Mouse (Mus musculus) limb, embryonic 14.5 days (tissue): Measurements from ENCODE around the gene Diras2. TPM values are rescaled to one million over a fixed set of nuclear protein-coding genes. Genes with fewer than 3 reads are reported as not detected.

ENCODE experiments used
- ATAC-seq: fragments of 200-750 bp; cut with Nextera tagmentation; 2 replicates; pipeline ENCODE4 v1.8.0; 2017; ENCODE audit warnings: low read depth, moderate number of reproducible peaks, moderate TSS enrichment; ENCODE audit not compliant: low FRiP score
- DNase-seq: peaks from one replicate; pipeline ENCODE4 v3.0.0-alpha.2; 2015; ENCODE audit warnings: low spot score
- H3K27ac ChIP-seq: fragments of 300-500 bp; sonication (generic); replicated peaks from 2 replicates; pipeline ENCODE4 v1.5.1; 2014; ENCODE audit warnings: low read depth, mild to moderate bottlenecking, low read length, moderate library complexity, mixed read lengths
- H3K27me3 ChIP-seq: fragments of 300-500 bp; sonication (generic); 2 replicates; pipeline ENCODE4 v1.6.1; 2014; ENCODE audit warnings: low read length, mixed read lengths; ENCODE audit not compliant: control insufficient read depth, insufficient read depth
- H3K36me3 ChIP-seq: fragments of 300-500 bp; sonication (generic); 2 replicates; pipeline ENCODE4 v1.6.1; 2014; ENCODE audit warnings: mild to moderate bottlenecking, low read length, moderate library complexity, mixed read lengths; ENCODE audit not compliant: control insufficient read depth, insufficient read depth
- H3K4me1 ChIP-seq: fragments of 300-500 bp; sonication (generic); 2 replicates; pipeline ENCODE4 v1.6.1; 2014; ENCODE audit warnings: antibody characterized with exemption, low read length, mixed read lengths; ENCODE audit not compliant: control insufficient read depth, insufficient read depth
- H3K4me2 ChIP-seq: fragments of 300-500 bp; sonication (generic); replicated peaks from 2 replicates; pipeline ENCODE4 v1.6.1; 2014; ENCODE audit warnings: low read depth, mild to moderate bottlenecking, low read length, moderate library complexity; ENCODE audit not compliant: severe bottlenecking
- H3K4me3 ChIP-seq: fragments of 300-500 bp; sonication (generic); replicated peaks from 2 replicates; pipeline ENCODE4 v1.5.1; 2014; ENCODE audit warnings: low read length
- H3K9ac ChIP-seq: fragments of 300-500 bp; sonication (generic); 2 replicates; pipeline ENCODE4 v1.6.1; 2014; ENCODE audit warnings: mild to moderate bottlenecking, low read depth, low read length, moderate library complexity; ENCODE audit not compliant: severe bottlenecking
- H3K9me3 ChIP-seq: fragments of 300-500 bp; sonication (generic); 2 replicates; pipeline ENCODE4 v1.6.1; 2016; ENCODE audit warnings: low read length; ENCODE audit not compliant: control insufficient read depth
- POLR2A ChIP-seq: fragments of 200-500 bp; IDR thresholded peaks from 2 replicates; pipeline ENCODE4 v1.8.0; 2012; ENCODE audit warnings: inconsistent platforms, mild to moderate bottlenecking, moderate library complexity, borderline replicate concordance; ENCODE audit not compliant: insufficient read depth, insufficient read length; ENCODE audit errors: extremely low read depth
- WGBS: fragments of 180-500 bp; shearing (Covaris S2); extraction: QIAGEN DNeasy Blood & Tissue Kit; methylation state at CpG from one replicate; pipeline ENCODE4 v1.1.7; 2014; 5-methylcytosine and 5-hydroxymethylcytosine counted together
- polyA plus RNA-seq, 2 experiments: library from polyadenylated mRNA; depleted of rRNA in 1 of 2; stranded (reverse) in 1 of 2; unstranded in 1 of 2; fragments of >200 nt; fragmentation: Nextera tagmentation in 1 of 2; extraction: Ambion mirVana in 1 of 2; gene quantifications; 2 replicates each; pipeline versions ENCODE4 v1.2.1 to v1.2.3; 2012 to 2014

Diras2 gene
- polyA plus RNA-seq, 2 experiments: 0.15 to 0.70 TPM

DNA sequence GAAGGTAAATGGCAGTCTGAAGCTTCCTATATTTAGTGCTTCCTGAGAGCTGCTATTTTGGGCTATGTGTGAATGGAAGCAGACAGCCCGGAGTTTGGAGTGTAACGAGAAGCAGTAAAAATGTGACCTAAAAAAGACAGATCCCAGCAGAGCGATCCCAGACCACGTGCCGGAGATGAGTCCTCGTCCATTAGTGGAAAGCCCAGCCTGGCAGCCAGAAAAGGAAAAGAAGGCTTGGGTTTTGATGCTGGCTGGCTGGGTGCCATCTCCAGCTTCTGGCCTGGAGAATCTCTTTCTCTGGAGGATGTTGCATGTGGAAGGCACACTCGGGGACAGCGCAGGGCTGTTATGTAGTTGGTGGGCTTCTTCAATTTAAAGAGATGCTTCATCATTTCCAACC lies 29.4 kb downstream of the Diras2 start:
- no peak for ATAC-seq
- no peaks in the 10 kb centered on the region for H3K9me3 ChIP-seq
- 30% methylated on average over 8 of the region's 8 CpGs for WGBS
- no peak overlapping the region for H3K27ac ChIP-seq
- H3K36me3 ChIP-seq: no peaks in the 10 kb centered on the region
- H3K27me3 ChIP-seq: no peaks in the 10 kb centered on the region
- no peak overlapping the region for H3K4me3 ChIP-seq
- H3K9ac ChIP-seq: no peak overlapping the region
- no peaks in the 10 kb centered on the region for H3K4me1 ChIP-seq
- TF ChIP-seq POLR2A: no peak
- H3K4me2 ChIP-seq: no peak overlapping the region
- peak; percentile 38 for DNase-seq

DNA sequence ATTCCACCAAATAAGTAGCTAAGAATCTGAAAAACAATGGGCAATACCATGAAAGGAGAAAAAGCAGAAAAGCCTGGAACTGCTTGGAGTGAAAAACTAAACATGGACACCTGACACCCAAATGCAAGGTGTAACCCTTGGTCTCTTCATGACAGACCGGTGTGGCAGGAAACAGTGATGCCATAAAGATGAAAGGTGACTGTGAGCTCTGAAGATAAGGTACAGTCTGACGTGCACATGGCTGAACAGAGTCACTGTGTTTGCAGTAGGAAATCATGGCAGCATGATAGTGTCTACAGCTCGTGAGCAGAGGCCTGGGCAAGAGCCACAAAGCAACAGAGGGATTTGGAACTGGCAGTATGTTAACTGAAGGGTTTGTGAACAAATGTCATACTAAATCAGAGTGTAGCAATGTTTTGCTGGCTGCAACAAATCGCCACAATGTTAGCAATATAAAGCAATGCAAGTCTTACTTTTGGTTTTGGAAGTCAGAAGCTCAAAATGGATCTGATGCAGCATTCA lies 34.0 kb downstream of the Diras2 start:
- no peak overlapping the region for H3K27ac ChIP-seq
- no peaks in the 10 kb centered on the region for H3K9me3 ChIP-seq
- no peaks in the 10 kb centered on the region for H3K36me3 ChIP-seq
- ATAC-seq (no peak), DNase-seq (no peak)
- no peak for TF ChIP-seq POLR2A
- no peak overlapping the region for H3K4me3 ChIP-seq
- no peak overlapping the region for H3K9ac ChIP-seq
- H3K4me1 ChIP-seq: no peaks in the 10 kb centered on the region
- 66% methylated on average over 4 of the region's 4 CpGs for WGBS
- no peak overlapping the region for H3K4me2 ChIP-seq
- H3K27me3 ChIP-seq: no peaks in the 10 kb centered on the region

DNA sequence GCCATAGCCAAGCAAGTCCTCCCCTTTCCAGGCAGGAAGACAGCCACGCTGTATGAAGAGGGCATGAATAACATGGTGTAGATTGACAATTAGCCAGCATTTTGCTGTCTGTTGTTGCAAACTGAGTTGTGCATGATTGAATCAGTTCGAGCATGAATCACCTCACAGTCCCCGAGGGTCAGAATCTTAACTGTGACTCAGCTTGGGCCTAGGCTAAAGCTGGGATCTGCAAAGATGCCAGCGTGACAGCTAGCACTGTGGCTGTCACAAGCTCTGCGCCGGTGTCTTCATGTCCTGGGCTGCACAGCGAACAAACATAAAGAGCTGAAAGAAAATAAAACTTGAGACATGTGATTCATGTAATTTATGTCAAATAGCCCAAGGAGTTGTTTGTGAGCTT lies 42.3 kb downstream of the Diras2 start:
- Histone ChIP-seq H3K27me3 (no peaks in the 10 kb centered on the region), H3K36me3 (no peaks in the 10 kb centered on the region), H3K4me2 (no peak overlapping the region), H3K4me1 (no peaks in the 10 kb centered on the region), H3K9me3 (no peaks in the 10 kb centered on the region), H3K27ac (no peak overlapping the region), H3K9ac (no peak overlapping the region), H3K4me3 (no peak overlapping the region)
- WGBS: 86% methylated on average over 7 of the region's 7 CpGs
- ATAC-seq: no peak
- no peak for TF ChIP-seq POLR2A
- DNase-seq: no peak

DNA sequence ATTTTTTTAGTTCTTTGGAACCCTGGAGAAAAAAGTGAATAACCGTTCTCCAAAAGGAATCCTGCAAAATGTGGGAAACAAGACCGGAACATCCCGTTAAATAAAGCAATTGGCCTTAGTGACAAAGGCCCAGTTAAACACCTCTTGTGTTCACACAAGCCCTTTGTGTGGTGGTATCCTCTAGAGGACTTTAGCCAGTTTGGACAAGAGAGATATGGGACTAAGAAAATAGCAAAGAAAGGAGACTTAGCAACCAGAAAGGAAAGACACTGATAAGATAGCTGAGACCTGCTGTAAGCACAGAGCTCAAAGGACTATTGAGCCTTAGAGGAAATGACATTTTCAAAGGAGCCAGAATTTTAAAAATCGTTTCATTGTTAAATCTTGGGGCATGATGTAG lies 47.0 kb downstream of the Diras2 start:
- ATAC-seq: no peak
- Histone ChIP-seq H3K36me3 (no peaks in the 10 kb centered on the region), H3K4me1 (no peaks in the 10 kb centered on the region), H3K9me3 (no peaks in the 10 kb centered on the region), H3K27ac (no peak overlapping the region), H3K4me3 (no peak overlapping the region), H3K9ac (no peak overlapping the region), H3K4me2 (no peak overlapping the region), H3K27me3 (no peaks in the 10 kb centered on the region)
- TF ChIP-seq POLR2A: no peak
- WGBS: 77% methylated on average over 4 of the region's 4 CpGs
- DNase-seq: no peak

DNA sequence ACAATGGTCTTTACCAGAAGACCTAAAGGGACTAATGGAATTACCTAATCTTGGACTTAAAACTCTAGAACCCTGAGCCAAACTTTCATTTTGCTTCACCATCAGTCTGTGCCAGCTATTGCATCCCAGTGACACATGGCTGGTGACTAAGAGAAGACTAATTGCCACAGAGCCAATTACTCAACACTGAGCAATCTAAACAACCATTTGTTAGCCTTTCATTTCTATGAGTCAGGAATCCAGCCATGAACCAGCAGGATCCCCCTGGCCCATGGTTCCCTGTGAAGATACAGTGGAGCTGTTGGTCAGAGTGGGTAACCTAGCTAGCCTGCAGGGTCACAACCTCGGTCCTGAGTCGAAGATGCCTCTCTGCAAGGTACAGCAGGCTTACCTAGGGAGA lies 49.3 kb downstream of the Diras2 start:
- DNase-seq (no peak), ATAC-seq (no peak)
- Histone ChIP-seq H3K4me2 (no peak overlapping the region), H3K27me3 (no peaks in the 10 kb centered on the region), H3K4me1 (no peaks in the 10 kb centered on the region), H3K9ac (no peak overlapping the region), H3K9me3 (no peaks in the 10 kb centered on the region), H3K36me3 (no peaks in the 10 kb centered on the region), H3K4me3 (no peak overlapping the region), H3K27ac (no peak overlapping the region)
- no peak for TF ChIP-seq POLR2A
- WGBS: 81% methylated on average over 2 of the region's 2 CpGs

DNA sequence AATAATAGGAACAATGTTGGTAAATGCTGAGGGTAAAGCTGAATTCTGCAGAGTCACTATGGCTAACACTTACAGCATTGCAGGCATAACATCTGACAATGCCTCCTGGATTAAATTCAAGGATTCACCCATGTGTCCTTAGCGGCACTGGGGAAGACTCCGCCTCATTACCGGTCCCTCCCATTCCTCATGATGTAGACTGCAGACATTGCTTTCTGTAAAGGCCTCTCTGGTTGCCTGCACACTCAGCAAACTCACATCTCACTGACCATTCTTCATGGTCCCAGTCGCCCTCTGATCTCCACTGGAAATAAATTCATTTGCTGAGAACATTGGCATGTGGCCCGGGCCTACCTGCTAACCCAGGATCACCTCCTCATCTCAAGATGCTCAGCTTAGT lies 51.9 kb downstream of the Diras2 start:
- Histone ChIP-seq H3K27me3 (no peaks in the 10 kb centered on the region), H3K9me3 (no peaks in the 10 kb centered on the region), H3K4me1 (no peaks in the 10 kb centered on the region), H3K9ac (no peak overlapping the region), H3K4me3 (no peak overlapping the region), H3K36me3 (no peaks in the 10 kb centered on the region), H3K27ac (no peak overlapping the region), H3K4me2 (no peak overlapping the region)
- 89% methylated on average over 5 of the region's 5 CpGs for WGBS
- no peak for ATAC-seq
- no peak for DNase-seq
- TF ChIP-seq POLR2A: no peak
